Mouse (Mus musculus) megakaryocyte-erythroid progenitor cell, adult 5 weeks (primary cell): ENCODE measurements around the gene Gm21891. TPM values are rescaled to one million over a fixed set of nuclear protein-coding genes. Genes with fewer than 3 reads are reported as not detected.

ENCODE experiments used
- polyA plus RNA-seq: library from polyadenylated mRNA; stranded (reverse); fragments of >175 nt; gene quantifications from 2 replicates; pipeline ENCODE4 v1.2.3, GENCODE M21; 2012

Gene Gm21891
- polyA plus RNA-seq = not detected in 2 replicates

DNA sequence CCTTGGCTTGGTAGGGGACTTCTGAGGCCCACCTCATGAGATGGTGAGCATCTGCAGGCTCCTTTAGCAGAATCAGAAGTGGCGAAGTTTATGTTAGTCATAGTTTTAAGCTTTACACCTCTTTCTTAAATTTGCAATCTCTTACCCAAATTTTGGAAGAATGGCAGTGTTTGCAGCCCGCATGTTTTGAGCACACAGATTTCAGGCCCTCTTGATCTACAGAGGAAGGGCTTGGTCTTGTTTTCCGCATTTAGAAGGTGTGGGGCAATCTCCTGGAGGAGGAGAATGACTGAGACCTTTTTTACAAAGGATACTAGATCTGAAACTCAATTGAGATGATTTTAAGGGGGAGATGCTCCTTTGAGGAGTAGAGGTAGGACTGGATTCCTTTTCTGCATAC lies at the start of gene Gm21891:
Gene Gm21891 (minus strand): TSS at position 101 of the 400 bp plus-strand sequence.

DNA sequence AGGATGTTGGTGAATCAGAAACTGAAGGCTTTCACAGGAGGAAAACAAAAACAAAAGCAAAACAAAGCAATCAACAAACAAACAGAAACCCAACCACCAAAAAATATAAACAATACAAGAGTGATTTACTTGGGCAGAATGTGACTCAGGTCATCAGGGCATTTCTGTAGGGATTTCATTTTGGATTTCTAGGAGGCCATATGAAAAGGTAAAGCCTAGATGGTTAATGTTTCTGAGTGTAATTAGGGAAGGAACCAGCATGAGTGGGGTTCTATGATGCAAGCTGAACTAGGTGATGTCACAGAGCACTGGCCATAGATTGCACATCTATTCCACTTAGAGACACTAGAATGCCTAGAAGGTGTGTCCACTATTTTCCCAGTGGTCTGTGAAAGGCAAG lies 28.4 kb upstream of the Gm21891 start, which contains the start of gene Gm21425:
Gene Gm21425 (plus strand): TSS at position 301 of the 400 bp plus-strand sequence.

Other genes starting within 250 kb of the Gm21891 start
- gene Gm20807, start 90.6 kb downstream of the Gm21891 start, polyA plus RNA-seq = not detected in 2 replicates
- not detected in 2 replicates for gene Gm21425, start 28.5 kb upstream of the Gm21891 start, polyA plus RNA-seq
- not detected in 2 replicates for gene Gm21828, start 90.4 kb upstream of the Gm21891 start, polyA plus RNA-seq
- gene Gm21440, start 118.9 kb upstream of the Gm21891 start, polyA plus RNA-seq = not detected in 2 replicates
- not detected in 2 replicates for gene Gm21454, start 119.0 kb upstream of the Gm21891 start, polyA plus RNA-seq
- not detected in 2 replicates for gene Gm21725, start 215.6 kb upstream of the Gm21891 start, polyA plus RNA-seq